Mouse (Mus musculus) layer of hippocampus, adult 9-11 months (tissue): ENCODE measurements at regions not wholly inside any gene's neighbourhood (a gene's known extent, or its start where the extent isn't known, plus 50 kb on each side); places are given as distances from the start of the nearest gene placed in this dataset.
A peak's percentile ranks its signal among the peaks of the same experiment; 100 is the strongest.

Experiments used
- DNase-seq: peaks from one replicate; pipeline ENCODE4 v3.0.0; 2022

DNA sequence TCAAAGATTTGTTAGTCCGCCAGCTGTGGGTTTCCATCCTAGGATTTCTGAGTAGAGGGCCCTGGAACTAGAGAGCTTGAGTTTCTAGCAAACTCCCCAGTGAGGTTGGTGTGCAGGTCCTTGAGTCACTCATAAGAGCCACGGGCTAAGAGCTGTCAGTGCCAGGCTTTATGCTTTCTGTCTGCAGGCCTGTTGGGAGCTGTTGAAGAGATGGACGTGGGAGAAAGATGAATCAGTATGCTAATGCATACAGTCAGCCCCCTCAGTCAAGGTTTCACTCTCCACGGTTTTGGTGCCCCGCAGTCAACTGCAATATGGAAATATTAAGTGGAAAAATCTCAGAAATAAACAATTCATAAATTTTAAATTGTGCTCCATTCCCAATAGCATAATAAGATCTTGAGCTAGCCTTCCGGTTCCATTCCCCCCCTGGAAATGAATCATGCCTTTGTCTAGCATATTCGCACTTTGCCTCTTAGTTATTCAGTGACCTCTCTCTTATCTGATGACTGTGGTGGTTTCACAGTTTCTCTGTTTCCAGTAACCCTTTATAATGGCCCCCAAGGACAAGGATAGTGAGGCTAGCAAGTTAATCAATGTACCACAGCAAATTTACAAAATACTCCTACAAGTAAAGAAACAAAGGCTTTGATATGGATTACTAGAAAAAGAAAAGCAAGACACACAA is 199.4 kb upstream of the Eci2 start:
- DNase-seq: no peak

DNA sequence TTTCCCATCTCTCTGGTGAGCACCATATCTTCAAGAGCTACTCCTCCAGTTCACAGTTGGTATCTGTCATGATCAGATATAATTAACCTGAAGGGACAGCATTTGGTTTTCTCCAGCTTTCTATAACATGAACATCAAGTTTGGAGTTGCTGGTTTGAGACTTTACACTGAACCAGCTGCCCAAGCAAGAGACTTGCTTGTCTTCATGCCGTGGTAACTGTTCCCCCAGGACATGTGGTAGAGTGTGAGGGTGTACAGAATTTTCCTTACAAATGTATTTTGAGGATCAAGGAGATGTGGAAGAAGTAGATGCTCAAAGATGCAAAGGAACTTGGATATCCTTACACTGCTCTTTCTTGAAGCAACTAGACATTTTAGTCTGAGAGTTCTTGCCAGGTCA is 200.0 kb upstream of the Eci2 start:
- DNase-seq: no peak

DNA sequence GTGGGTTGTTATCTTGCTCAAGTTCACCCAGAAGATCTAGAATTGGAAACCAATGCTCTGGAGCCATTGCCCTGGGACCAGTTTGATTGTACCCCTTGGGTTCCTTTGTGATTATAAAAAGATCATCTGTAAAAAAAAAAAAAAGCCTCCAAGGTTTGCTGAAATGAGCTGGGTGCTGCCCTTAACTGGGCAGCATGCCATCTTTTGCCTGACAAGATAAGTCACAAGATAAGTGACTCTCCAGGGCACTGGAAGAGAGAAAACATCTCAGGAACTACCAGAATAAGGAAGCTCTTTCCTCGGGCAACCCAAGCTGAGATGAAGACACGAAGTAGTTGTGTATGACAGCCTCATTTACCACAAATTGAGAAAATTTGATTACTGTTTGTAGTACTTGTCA is 202.7 kb upstream of the Eci2 start:
- DNase-seq: no peak

DNA sequence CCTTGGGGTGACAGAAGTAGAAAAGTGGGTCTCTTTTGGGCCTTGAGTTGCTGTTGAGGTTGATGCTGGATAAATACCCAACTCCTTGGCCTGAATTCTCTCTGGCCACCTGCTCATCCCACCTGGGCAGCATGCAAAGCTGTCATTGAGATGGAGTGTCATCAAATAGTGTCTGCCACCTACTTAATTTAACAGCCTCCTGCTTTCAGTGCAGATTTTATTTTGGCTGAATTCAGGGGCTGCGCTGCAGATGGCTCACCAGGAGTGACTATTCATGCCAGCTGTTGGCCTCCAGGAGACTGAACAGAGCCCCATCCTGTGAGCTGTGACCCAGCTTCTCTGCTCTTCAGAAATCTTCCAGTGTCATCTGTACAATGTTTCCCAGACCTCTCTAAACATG is 206.7 kb upstream of the Eci2 start:
- no peak for DNase-seq

- peak; percentile 39 for DNase-seq
Measured at GRCm38 (mm10) chr13:35241443-35241842, 214.5 kb upstream of the Eci2 start.

DNA sequence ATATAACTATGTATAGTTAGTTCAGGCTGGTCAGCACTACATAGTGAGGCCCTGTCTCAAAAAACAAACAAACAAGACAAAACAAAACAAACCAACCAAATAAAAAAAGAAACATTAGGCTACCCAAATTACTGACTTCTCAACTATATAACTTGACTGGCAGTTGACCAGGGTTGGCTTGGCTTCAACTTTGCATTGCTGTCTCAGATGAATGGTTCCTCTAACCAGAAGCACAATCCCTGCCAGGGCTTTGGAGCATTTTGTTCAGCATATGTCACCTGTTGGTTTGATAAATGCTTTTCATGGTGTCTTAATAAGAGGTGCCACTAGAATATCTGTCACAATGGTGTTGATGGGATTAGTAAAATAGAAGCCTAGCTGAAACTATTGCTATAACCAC is 217.1 kb upstream of the Eci2 start:
- no peak for DNase-seq

GRCm38 (mm10) chr13:35257386-35257785 is 230.5 kb upstream of the Eci2 start:
- no peak for DNase-seq

DNA sequence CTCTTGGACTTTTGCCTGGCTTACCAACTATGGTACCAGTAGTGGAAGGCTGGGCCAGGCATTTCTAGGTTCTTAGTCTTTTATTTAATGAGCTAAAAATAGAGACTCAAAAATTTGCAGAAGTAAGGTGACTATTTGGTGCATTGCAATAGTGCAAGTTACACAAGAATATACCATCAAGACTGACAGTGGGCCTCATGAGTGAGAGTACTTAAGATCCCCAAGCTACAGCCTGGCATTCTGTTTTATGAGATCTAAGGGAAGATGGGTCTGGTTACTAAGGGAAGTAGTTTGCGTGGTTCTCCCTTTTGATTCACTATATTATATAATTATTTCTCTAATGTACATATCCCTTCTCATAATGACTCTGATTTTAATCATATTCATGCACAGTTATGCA is 231.8 kb upstream of the Eci2 start:
- no peak for DNase-seq

DNA sequence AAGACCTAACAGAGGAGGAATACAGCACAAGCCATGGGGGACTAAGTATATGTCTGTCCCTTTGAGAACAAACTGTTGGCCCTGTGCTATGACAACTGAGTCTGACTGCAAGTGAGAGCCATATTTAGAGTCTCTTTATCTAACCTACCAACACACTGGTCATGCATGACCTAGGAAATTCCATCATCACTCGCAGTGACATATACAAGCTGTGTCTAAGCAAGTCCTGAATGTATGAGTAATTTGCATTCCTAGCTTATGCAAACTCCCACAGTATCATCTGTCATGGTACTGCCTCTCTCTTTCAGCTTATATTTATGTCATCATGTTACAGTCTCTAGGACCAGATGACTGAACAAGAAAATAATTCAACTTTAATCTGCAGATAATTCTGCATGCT is 257.1 kb upstream of the Eci2 start:
- no peak for DNase-seq

DNA sequence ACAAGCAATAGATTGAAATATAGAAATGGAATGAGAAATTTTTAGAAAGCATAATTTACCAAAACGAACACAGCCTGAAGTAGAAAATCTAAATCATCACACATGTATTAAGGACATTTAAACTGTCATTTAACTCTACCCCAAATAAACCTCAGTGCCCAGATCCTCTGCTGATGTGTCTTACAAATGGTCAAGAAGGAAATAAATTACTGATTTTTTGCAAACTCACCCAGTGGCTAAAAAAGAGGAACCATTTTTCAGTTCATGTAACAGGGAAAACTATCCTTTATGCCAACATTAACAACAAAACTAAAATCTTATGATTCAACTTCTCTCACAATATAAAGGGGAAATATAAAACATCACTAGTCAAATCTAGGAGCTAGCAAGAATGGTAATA is 275.2 kb upstream of the Eci2 start:
- DNase-seq: no peak

DNA sequence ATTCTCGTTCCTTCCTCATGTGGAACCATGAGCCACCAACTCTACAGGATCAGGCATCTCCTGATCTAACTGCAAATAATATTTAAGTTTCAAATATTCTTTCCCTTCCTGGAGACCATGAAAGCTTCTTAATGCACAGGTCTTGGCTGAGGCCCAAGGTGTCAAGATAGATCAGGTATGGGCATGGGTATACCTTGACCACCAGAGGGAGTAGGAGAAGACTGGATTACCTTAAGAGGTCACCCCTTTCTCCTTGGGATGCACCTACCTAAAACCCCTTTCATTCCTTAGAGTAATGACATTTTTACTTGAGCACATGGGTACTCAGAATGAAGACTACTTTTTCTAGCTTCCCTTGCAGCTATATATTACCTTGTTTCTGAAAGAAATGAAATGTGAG is 289.9 kb upstream of the Eci2 start:
- no peak for DNase-seq

DNA sequence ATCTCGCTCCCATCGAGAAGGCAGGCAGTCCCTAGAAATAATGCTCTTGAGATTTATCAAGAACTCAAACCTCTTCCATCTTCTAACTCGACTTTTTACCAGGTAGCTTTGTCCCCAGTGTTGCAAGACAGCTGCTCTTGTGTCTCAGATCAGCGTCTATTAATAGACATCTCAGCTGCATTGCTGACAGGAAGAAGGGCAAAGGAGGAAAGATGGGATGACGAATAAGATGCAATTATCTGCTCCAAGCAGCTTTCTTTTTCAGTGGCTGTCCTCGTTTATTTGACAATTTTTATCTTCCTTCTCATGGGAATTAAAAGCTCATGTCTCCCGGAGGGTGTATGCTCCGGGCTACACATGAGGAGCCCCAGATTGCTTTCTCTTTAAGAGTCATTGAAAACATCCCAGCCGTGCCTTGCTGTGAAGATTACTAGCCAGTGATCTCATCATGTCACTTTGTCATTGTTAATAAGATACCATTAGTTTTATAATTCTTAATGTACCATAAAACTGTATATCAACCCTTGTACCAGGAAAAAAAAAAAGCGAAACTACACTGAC is 299.9 kb upstream of the Eci2 start:
- DNase-seq: no peak

GRCm38 (mm10) chr13:35328320-35328719 is 301.4 kb upstream of the Eci2 start:
- DNase-seq: no peak

DNA sequence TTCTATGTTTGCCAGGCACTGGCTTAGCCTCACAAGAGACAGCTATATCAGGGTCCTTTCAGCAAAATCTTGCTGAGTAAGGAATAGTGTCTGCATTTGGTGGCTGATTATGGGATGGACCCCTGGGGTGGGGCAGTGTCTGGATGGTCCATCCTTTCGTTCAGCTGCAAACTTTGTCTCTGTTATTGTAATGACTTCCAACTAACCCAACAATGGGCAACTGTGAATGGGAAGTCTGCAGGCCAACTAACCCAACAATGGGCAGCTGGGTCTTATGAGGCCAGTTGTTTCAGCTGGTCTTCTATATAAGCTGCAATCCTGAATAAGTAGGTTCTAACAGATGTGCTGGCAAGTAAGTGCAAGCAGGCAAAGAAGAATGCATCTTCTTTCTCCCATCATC is 304.0 kb upstream of the Eci2 start:
- no peak for DNase-seq

DNA sequence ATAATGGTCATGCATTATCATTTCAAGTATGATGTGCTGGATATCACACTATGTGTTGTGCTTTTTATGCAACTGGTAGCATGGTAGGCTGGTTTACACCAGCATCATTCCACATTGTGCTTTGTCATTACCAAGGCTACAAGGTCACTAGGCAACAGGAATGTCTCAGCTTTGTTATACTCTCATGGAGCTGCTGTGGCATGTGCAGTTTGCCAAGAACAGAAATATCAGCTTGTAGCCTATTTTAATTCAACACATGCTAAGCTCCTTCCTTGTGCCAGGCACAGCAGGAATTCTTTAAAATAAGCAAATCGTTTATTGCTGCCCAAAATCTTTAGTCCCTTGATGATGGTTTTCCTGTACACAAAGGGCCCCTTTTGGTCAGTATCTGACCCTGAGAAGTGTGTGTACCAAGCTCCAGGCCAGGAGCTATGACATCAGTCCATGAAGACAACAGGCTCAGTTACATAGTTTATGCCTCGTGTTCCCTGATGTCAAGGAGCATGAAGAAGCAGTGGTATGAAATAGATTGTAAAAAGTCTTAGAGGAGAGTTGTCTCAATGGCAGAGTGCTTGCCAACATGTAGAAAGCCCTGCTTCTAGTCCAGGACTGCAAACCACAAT is 314.0 kb upstream of the Cdyl start:
- DNase-seq: peak; percentile 75

- peak; percentile 30 for DNase-seq
Measured at GRCm38 (mm10) chr13:35348283-35348682, 311.4 kb upstream of the Cdyl start.

DNA sequence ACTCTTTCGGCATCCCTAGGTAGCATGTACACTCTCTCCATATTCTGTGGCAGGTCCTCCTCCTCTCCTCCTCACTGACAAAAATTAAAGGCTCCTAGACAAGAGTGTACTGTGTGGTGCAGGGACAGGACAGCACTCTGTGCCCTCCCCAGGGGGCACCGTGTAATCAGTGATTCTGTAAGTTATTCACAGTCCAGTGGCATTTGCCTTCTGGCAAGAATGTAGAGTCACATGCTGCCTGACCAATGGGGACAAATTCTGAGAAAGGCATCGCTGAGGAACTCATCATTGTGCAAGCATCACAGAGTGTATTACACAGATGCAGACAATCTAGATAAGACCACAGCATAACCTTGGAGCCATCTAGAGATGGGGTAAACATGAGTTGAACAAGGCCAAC is 300.3 kb upstream of the Cdyl start:
- no peak for DNase-seq

DNA sequence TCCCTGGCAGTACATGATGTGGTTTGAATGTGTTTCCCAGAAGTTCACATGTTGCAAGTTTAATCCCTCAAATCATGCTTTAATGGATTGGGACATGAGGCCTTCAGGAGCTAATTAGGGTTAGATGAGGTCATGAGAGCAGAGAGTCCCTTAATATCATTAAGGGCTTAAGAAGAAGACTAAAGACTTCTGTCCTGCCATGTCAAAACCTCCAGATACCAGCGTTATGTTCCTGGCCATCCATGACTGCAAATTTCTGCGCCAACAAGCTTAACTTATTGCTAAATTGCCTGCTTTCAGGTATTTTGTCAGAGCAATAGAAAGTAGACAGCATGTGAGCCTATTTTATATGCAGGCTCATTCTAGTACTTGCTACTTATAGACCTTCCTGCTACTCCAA is 282.1 kb upstream of the Cdyl start:
- no peak for DNase-seq

DNA sequence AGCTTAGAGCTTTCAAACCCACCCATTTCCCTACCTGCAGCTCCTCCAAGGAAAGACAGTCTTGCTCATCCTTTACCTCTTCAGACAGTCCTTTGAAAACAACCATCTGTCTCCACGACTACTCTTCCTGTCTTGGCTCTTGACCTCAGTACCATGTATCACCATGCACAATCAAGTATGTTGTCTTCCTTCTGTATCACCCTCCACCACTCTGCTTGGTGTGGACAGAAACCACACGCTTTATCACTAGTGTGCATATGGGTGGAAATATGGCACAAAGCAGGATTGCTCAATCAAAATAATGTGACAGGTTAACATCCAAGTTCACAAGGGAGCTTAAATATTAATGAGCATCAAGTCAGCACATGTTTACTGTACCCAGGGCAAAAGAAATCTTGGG is 280.1 kb upstream of the Cdyl start:
- no peak for DNase-seq

DNA sequence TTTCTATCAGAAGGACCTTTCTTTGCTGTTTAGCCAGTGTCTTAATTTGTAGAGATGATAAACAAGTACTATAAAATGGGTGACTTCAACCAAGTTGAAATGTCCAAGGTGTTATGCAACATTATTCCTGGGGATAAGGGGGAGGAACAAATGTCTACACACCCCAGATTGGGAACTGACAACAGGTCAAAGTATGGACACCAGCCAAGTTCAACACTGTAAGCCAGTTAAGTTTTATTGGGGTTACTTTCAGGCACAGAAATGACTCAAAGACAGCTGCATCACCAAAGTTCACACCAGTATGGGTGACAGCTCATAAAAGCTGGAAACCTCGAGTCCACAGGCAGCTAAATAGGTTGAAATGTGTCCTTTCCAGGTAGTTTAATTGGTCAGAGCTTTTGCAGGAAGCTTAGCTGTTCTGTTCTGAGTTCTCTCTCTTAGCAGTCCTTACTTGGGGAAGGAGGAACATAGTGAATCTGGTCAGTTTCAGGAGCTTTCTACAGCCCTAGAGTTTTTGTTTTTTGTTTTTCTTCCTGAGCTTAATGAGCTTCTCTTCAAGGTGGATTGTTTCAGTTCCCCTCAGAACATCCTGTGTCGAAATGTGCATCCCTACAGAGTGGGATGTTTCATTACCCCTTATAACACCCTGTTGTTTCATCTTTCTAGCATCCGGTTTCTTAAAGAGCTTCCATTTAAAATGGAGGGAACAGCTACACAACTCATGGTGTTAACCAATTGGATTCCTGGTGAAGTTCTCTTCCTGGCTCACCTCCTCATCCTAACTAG is 279.2 kb upstream of the Cdyl start:
- DNase-seq: no peak

GRCm38 (mm10) chr13:35381641-35382040 is 278.0 kb upstream of the Cdyl start:
- DNase-seq: no peak

GRCm38 (mm10) chr13:35383000-35383623 is 276.5 kb upstream of the Cdyl start:
- DNase-seq: no peak

DNA sequence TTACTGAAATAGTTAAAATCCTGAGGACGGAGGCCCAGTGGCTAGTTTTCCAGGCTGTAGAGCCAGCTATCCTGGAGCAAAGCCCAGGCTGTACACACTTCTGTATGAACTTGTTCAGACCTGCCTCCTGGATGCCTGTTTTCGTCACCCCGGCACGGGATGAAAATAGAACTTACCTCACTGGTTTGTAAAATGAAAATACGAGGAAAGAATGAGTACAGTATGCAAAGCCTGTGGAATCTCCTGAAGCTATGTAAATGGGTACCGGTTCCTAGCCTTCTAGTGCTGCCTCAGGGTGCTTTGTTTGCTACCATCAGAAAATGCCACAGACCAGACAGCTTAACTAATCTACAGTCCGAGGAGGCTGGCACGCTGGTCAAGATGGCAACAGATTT is 276.0 kb upstream of the Cdyl start:
- no peak for DNase-seq

DNA sequence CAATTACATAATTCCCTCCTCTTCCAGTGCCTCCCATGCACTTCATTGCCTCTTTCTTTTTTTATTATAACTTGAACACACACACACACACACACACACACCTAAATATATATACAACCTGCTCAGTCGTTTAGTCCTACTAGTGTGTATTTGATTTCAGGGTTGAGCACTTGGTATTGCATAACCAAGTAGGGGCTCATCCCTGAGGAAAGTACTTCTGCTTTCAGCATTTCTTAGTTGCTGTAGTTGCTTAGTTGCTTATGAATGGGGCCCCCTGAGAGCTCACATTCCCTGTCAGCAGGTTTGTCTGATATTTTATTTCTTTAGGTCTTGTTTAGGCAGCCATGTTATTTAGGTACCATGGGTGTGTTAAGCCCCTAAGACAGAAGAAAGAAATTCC is 271.3 kb upstream of the Cdyl start:
- no peak for DNase-seq
